16 mouse cellular contexts compared by ENCODE assay signal in the genomic region with DNA sequence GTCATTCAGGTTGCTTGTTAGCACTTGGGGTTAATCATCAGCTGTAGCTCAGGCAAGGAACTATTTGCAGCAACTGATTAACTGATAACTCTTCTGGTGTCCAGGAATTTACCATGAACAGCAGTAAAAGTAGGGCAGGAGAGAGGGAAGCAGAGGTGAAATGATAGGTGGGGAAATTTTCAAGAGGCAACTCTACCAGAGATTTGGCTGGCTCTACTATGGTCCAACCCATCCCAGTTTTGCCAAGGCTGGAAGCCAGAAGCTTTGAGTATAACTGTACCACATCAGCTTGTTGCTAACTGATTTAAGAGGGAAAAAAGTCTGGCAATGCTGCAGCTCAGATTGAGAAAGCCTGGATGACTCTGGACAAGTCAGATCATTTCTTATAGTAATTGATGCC.
"Had no signal": no experiment of that assay in that cellular context is flagged by ENCODE, and none has a peak within 500 bp of the region (broad histone marks: within the 10 kb centered on the region; RNA-seq: fewer than 3 reads in every experiment).

No protein-coding gene starts in this region.

- DNase-seq: liver; liver, embryonic 13.5 days; lung, embryonic 14.5 days; right cerebral cortex, adult 18-20 months; right cerebral cortex, postnatal 25 days; thymus, adult 2 months; thymus, postnatal 14 days; thymus, postnatal 4 days had no signal

- H3K4me3 ChIP-seq: limb, embryonic 10.5 days; limb, embryonic 13.5 days; liver, embryonic 13.5 days; midbrain, embryonic 12.5 days; midbrain, embryonic 15.5 days; neural tube, embryonic 12.5 days; neural tube, embryonic 15.5 days had no signal

- H3K36me3 ChIP-seq: limb, embryonic 10.5 days; limb, embryonic 13.5 days; liver, embryonic 13.5 days; midbrain, embryonic 12.5 days; midbrain, embryonic 15.5 days; neural tube, embryonic 12.5 days; neural tube, embryonic 15.5 days had no signal

- H3K4me1 ChIP-seq: limb, embryonic 10.5 days; limb, embryonic 13.5 days; liver, embryonic 13.5 days; midbrain, embryonic 12.5 days; midbrain, embryonic 15.5 days; neural tube, embryonic 12.5 days; neural tube, embryonic 15.5 days had no signal

- H3K27me3 ChIP-seq: limb, embryonic 13.5 days; liver, embryonic 13.5 days; midbrain, embryonic 12.5 days; midbrain, embryonic 15.5 days; neural tube, embryonic 12.5 days; neural tube, embryonic 15.5 days had no signal

- H3K27ac ChIP-seq: hindbrain, postnatal 0 days; limb, embryonic 10.5 days; limb, embryonic 13.5 days; liver, embryonic 13.5 days; macrophage; midbrain, embryonic 12.5 days; midbrain, embryonic 15.5 days; neural tube, embryonic 12.5 days; neural tube, embryonic 15.5 days had no signal
